Mouse (Mus musculus): ENCODE measurements around the gene Mettl26. TPM values are rescaled to one million over a fixed set of nuclear protein-coding genes. Genes with fewer than 3 reads are reported as not detected.
A peak's percentile ranks its signal among the peaks of the same experiment; 100 is the strongest.

Mettl26 gene
- total RNA-seq, 2 experiments from 2014 or later = 37.6 to 40.3 TPM

GRCm38 (mm10) chr17:25914295-25914694 lies 39.4 kb downstream of the Mettl26 start:
- intact Hi-C loops (cut with DNase I) = no loop called here
- DNase-seq (ENCODE audit: low spot score in 2 of 2) = no peak

- intact Hi-C loops (cut with DNase I) = no loop called here
- DNase-seq (ENCODE audit: low spot score in 2 of 2) = no peak
These were observed 42.2 kb downstream of the Mettl26 start for GRCm38 (mm10) chr17:25916931-25917647.

GRCm38 (mm10) chr17:25918037-25918750 lies 43.3 kb downstream of the Mettl26 start:
- intact Hi-C loops (cut with DNase I) = no loop called here
- DNase-seq (ENCODE audit: low spot score in 2 of 2) = no peak

- peak; percentile 40 to 48 for DNase-seq (ENCODE audit: low spot score in 2 of 2)
- intact Hi-C loops (cut with DNase I) = no loop called here
These were observed 44.4 kb downstream of the Mettl26 start, which contains the start of gene Rab40c for GRCm38 (mm10) chr17:25919144-25919785. Gene Rab40c, minus strand, starts transcription at chr17:25919727.

GRCm38 (mm10) chr17:25919786-25920642 lies 45.1 kb downstream of the Mettl26 start:
- intact Hi-C loops (cut with DNase I) = loop anchor here (5.0 kb wide), 1 partner anchor 43 kb away; the partner anchor contains the start of gene Mettl26
- DNase-seq (ENCODE audit: low spot score in 2 of 2) = peak; percentile 100

GRCm38 (mm10) chr17:25922120-25922519 lies 47.2 kb downstream of the Mettl26 start:
- intact Hi-C loops (cut with DNase I) = loop anchor here (5.0 kb wide), 1 partner anchor 45 kb away; the partner anchor contains the start of gene Mettl26
- no peak for DNase-seq (ENCODE audit: low spot score in 2 of 2)

GRCm38 (mm10) chr17:25925348-25925747 lies 50.5 kb downstream of the Mettl26 start:
- DNase-seq (ENCODE audit: low spot score in 2 of 2) = peak in 1 of 2 experiments; percentile 35
- intact Hi-C loops (cut with DNase I) = no loop called here

Small RNA genes within 50 kb of the gene (microRNA-seq; reads per million reads assigned to microRNA genes)
- 2.7 to 3.2 reads per million in 2 experiments for gene Mir3082

Other genes with a start within 250 kb of the Mettl26 start
- 100 to 1,000 TPM; 125 to 154 TPM for gene Gng13, start 157.9 kb upstream of the Mettl26 start, total RNA-seq (2021)
- 1 to 10 TPM; 1.9 to 4.3 TPM for gene Chtf18, start 147.7 kb upstream of the Mettl26 start, total RNA-seq (2021)
- gene Rpusd1, start 147.4 kb upstream of the Mettl26 start, total RNA-seq (2021) = 10 to 100 TPM; 34.2 to 35.5 TPM
- not detected for gene Mslnl, start 139.0 kb upstream of the Mettl26 start, total RNA-seq (2021)
- gene Msln, start 120.7 kb upstream of the Mettl26 start, total RNA-seq (2021) = 1 to 10 TPM; 6.2 to 6.5 TPM
- 10 to 100 TPM; 28.8 to 32.8 TPM for gene Narfl, start 101.3 kb upstream of the Mettl26 start, total RNA-seq (2021)
- 100 to 1,000 TPM; 127 to 140 TPM for gene Haghl, start 89.4 kb upstream of the Mettl26 start, total RNA-seq (2021)
- gene Ccdc78, start 88.5 kb upstream of the Mettl26 start, total RNA-seq (2021) = not detected
- 10 to 100 TPM; 82.7 to 87.4 TPM for gene Fam173a, start 82.2 kb upstream of the Mettl26 start, total RNA-seq (2021)
- not detected for gene AC134908.4, start 79.4 kb upstream of the Mettl26 start, total RNA-seq (2021)
- gene Metrn, start 77.9 kb upstream of the Mettl26 start, total RNA-seq (2021) = 10 to 100 TPM; 73.5 to 84.2 TPM
- 100 to 1,000 TPM; 460 to 479 TPM for gene Fbxl16, start 66.0 kb upstream of the Mettl26 start, total RNA-seq (2021)
- 10 to 100 TPM; 22.3 to 23.3 TPM for gene Wdr24, start 51.4 kb upstream of the Mettl26 start, total RNA-seq (2021)
- gene Jmjd8, start 46.2 kb upstream of the Mettl26 start, total RNA-seq (2021) = 10 to 100 TPM; 59.1 to 59.6 TPM
- 100 to 1,000 TPM; 160 to 166 TPM for gene Stub1, start 41.7 kb upstream of the Mettl26 start, total RNA-seq (2021)
- 10 to 100 TPM; 85.8 to 89.7 TPM for gene Rhbdl1, start 37.8 kb upstream of the Mettl26 start, total RNA-seq (2021)
- 10 to 100 TPM; 29.0 to 29.5 TPM for gene Gm20683, start 33.3 kb upstream of the Mettl26 start, total RNA-seq (2021)
- 10 to 100 TPM; 81.9 to 84.9 TPM for gene Rhot2, start 30.2 kb upstream of the Mettl26 start, total RNA-seq (2021)
- 10 to 100 TPM; 34.2 to 37.9 TPM for gene Wdr90, start 13.6 kb upstream of the Mettl26 start, total RNA-seq (2021)
- 10 to 100 TPM; 25.5 to 31.6 TPM for gene Mcrip2, start 6.3 kb upstream of the Mettl26 start, total RNA-seq (2021)
- 1 to 10 TPM; 1.1 to 1.8 TPM for gene Wfikkn1, start 5.8 kb downstream of the Mettl26 start, total RNA-seq (2021)
- gene Rab40c, start 44.7 kb downstream of the Mettl26 start, total RNA-seq (2021) = 10 to 100 TPM; 53.7 to 57.3 TPM
- 100 to 1,000 TPM; 138 to 145 TPM for gene Pigq, start 69.9 kb downstream of the Mettl26 start, total RNA-seq (2021)
- gene Nhlrc4, start 69.9 kb downstream of the Mettl26 start, total RNA-seq (2021) = not detected
- gene A930017K11Rik, start 77.5 kb downstream of the Mettl26 start, total RNA-seq (2021) = under 1 TPM in 1 of 2 experiments, not detected in 1; 0.13 TPM
- 10 to 100 TPM; 46.5 to 50.0 TPM for gene Capn15, start 110.7 kb downstream of the Mettl26 start, total RNA-seq (2021)
- gene Rab11fip3, start 194.5 kb downstream of the Mettl26 start, total RNA-seq (2021) = 10 to 100 TPM; 80.5 to 85.2 TPM
- 10 to 100 TPM; 24.3 to 26.3 TPM for gene Decr2, start 215.3 kb downstream of the Mettl26 start, total RNA-seq (2021)
- 1 to 10 TPM; 2.6 to 3.4 TPM for gene Nme4, start 220.5 kb downstream of the Mettl26 start, total RNA-seq (2021)
- 10 to 100 TPM in 1 of 2 experiments, 1 to 10 TPM in 1; 9.7 to 12.3 TPM for gene Tmem8, start 238.2 kb downstream of the Mettl26 start, total RNA-seq (2021)
- gene Mrpl28, start 248.4 kb downstream of the Mettl26 start, total RNA-seq (2021) = 10 to 100 TPM; 70.1 to 70.5 TPM

Data from left cerebral cortex, postnatal 14 days (tissue).